Mouse (Mus musculus): Measurements from ENCODE around the gene S1pr1. TPM values are rescaled to one million over a fixed set of nuclear protein-coding genes. Genes with fewer than 3 reads are reported as not detected.

Gene S1pr1
- polyA plus RNA-seq, 1 experiment: 119 TPM

GRCm38 (mm10) chr3:115702089-115702488 lies 12.8 kb downstream of the S1pr1 start:
- TF ChIP-seq POLR2A (IDR thresholded peaks at IDR 0.05; ENCODE audit: borderline replicate concordance, insufficient read depth, low read length) (no peak), CTCF (IDR thresholded peaks at IDR 0.05; ENCODE audit: borderline replicate concordance, insufficient read depth, low read depth, low read length) (no peak)
- H3K4me3 ChIP-seq (replicated peaks; ENCODE audit: insufficient read depth, low read depth, low read length): no peak overlapping the region
- no peak overlapping the region for H3K27ac ChIP-seq (ENCODE audit: insufficient read depth, low read length)
- no peaks in the 10 kb centered on the region for H3K27me3 ChIP-seq (ENCODE audit: control insufficient read depth, insufficient read depth, low read length)
- 53% methylated on average over 2 of the region's 2 CpGs for WGBS
- no peak for DNase-seq
- H3K4me1 ChIP-seq (ENCODE audit: control insufficient read depth, insufficient read depth, low read length): no peaks in the 10 kb centered on the region

- Histone ChIP-seq H3K27ac (ENCODE audit: insufficient read depth, low read length) (no peak overlapping the region), H3K27me3 (ENCODE audit: control insufficient read depth, insufficient read depth, low read length) (no peaks in the 10 kb centered on the region), H3K4me1 (ENCODE audit: control insufficient read depth, insufficient read depth, low read length) (no peaks in the 10 kb centered on the region), H3K4me3 (replicated peaks; ENCODE audit: insufficient read depth, low read depth, low read length) (no peak overlapping the region)
- TF ChIP-seq POLR2A (IDR thresholded peaks at IDR 0.05; ENCODE audit: borderline replicate concordance, insufficient read depth, low read length): no peak
- TF ChIP-seq CTCF (IDR thresholded peaks at IDR 0.05; ENCODE audit: borderline replicate concordance, insufficient read depth, low read depth, low read length): no peak
- DNase-seq: no peak
- 86% methylated on average over 8 of the region's 8 CpGs for WGBS
Observed at GRCm38 (mm10) chr3:115695194-115695891, 19.5 kb downstream of the S1pr1 start.

GRCm38 (mm10) chr3:115694168-115694567 lies 20.7 kb downstream of the S1pr1 start:
- no peak overlapping the region for H3K27ac ChIP-seq (ENCODE audit: insufficient read depth, low read length)
- 90% methylated on average over 5 of the region's 5 CpGs for WGBS
- DNase-seq: no peak
- TF ChIP-seq POLR2A (IDR thresholded peaks at IDR 0.05; ENCODE audit: borderline replicate concordance, insufficient read depth, low read length): no peak
- no peak for TF ChIP-seq CTCF (IDR thresholded peaks at IDR 0.05; ENCODE audit: borderline replicate concordance, insufficient read depth, low read depth, low read length)
- no peaks in the 10 kb centered on the region for H3K4me1 ChIP-seq (ENCODE audit: control insufficient read depth, insufficient read depth, low read length)
- H3K4me3 ChIP-seq (replicated peaks; ENCODE audit: insufficient read depth, low read depth, low read length): no peak overlapping the region
- no peaks in the 10 kb centered on the region for H3K27me3 ChIP-seq (ENCODE audit: control insufficient read depth, insufficient read depth, low read length)

- WGBS: 86% methylated on average over 12 of the region's 12 CpGs
- Histone ChIP-seq H3K4me3 (replicated peaks; ENCODE audit: insufficient read depth, low read depth, low read length) (no peak overlapping the region), H3K27me3 (ENCODE audit: control insufficient read depth, insufficient read depth, low read length) (no peaks in the 10 kb centered on the region), H3K27ac (ENCODE audit: insufficient read depth, low read length) (no peak overlapping the region), H3K4me1 (ENCODE audit: control insufficient read depth, insufficient read depth, low read length) (no peaks in the 10 kb centered on the region)
- DNase-seq: no peak
- TF ChIP-seq CTCF (IDR thresholded peaks at IDR 0.05; ENCODE audit: borderline replicate concordance, insufficient read depth, low read depth, low read length) (no peak), POLR2A (IDR thresholded peaks at IDR 0.05; ENCODE audit: borderline replicate concordance, insufficient read depth, low read length) (no peak)
Observed at GRCm38 (mm10) chr3:115693390-115693789, 21.5 kb downstream of the S1pr1 start.

- 45% methylated on average over 4 of the region's 4 CpGs for WGBS
- H3K4me3 ChIP-seq (replicated peaks; ENCODE audit: insufficient read depth, low read depth, low read length): no peak overlapping the region
- DNase-seq: no peak
- TF ChIP-seq POLR2A (IDR thresholded peaks at IDR 0.05; ENCODE audit: borderline replicate concordance, insufficient read depth, low read length): no peak
- no peak for TF ChIP-seq CTCF (IDR thresholded peaks at IDR 0.05; ENCODE audit: borderline replicate concordance, insufficient read depth, low read depth, low read length)
- no peak overlapping the region for H3K27ac ChIP-seq (ENCODE audit: insufficient read depth, low read length)
- H3K27me3 ChIP-seq (ENCODE audit: control insufficient read depth, insufficient read depth, low read length): no peaks in the 10 kb centered on the region
- no peaks in the 10 kb centered on the region for H3K4me1 ChIP-seq (ENCODE audit: control insufficient read depth, insufficient read depth, low read length)
Observed at GRCm38 (mm10) chr3:115692857-115693256, 22.0 kb downstream of the S1pr1 start.

- TF ChIP-seq POLR2A (IDR thresholded peaks at IDR 0.05; ENCODE audit: borderline replicate concordance, insufficient read depth, low read length) (no peak), CTCF (IDR thresholded peaks at IDR 0.05; ENCODE audit: borderline replicate concordance, insufficient read depth, low read depth, low read length) (no peak)
Observed at GRCm38 (mm10) chr3:115692384-115692783, 22.5 kb downstream of the S1pr1 start.

GRCm38 (mm10) chr3:115689920-115690319 lies 25.0 kb downstream of the S1pr1 start:
- no peak overlapping the region for H3K4me3 ChIP-seq (replicated peaks; ENCODE audit: insufficient read depth, low read depth, low read length)
- 79% methylated on average over 1 of the region's 1 CpGs for WGBS
- no peak for DNase-seq
- H3K27ac ChIP-seq (ENCODE audit: insufficient read depth, low read length): no peak overlapping the region
- H3K27me3 ChIP-seq (ENCODE audit: control insufficient read depth, insufficient read depth, low read length): no peaks in the 10 kb centered on the region
- no peaks in the 10 kb centered on the region for H3K4me1 ChIP-seq (ENCODE audit: control insufficient read depth, insufficient read depth, low read length)
- TF ChIP-seq POLR2A (IDR thresholded peaks at IDR 0.05; ENCODE audit: borderline replicate concordance, insufficient read depth, low read length) (no peak), CTCF (IDR thresholded peaks at IDR 0.05; ENCODE audit: borderline replicate concordance, insufficient read depth, low read depth, low read length) (no peak)

More at GRCm38 (mm10) chr3:115692384-115692783, 22.5 kb downstream of the S1pr1 start:
- no peak for DNase-seq
- Histone ChIP-seq H3K27me3 (ENCODE audit: control insufficient read depth, insufficient read depth, low read length) (no peaks in the 10 kb centered on the region), H3K27ac (ENCODE audit: insufficient read depth, low read length) (no peak overlapping the region), H3K4me1 (ENCODE audit: control insufficient read depth, insufficient read depth, low read length) (no peaks in the 10 kb centered on the region), H3K4me3 (replicated peaks; ENCODE audit: insufficient read depth, low read depth, low read length) (no peak overlapping the region)
- WGBS: 89% methylated on average over 5 of the region's 5 CpGs

- no peak for DNase-seq
- no peak overlapping the region for H3K4me3 ChIP-seq (replicated peaks; ENCODE audit: insufficient read depth, low read depth, low read length)
- H3K27me3 ChIP-seq (ENCODE audit: control insufficient read depth, insufficient read depth, low read length): no peaks in the 10 kb centered on the region
- 35% methylated on average over 8 of the region's 8 CpGs for WGBS
- no peaks in the 10 kb centered on the region for H3K4me1 ChIP-seq (ENCODE audit: control insufficient read depth, insufficient read depth, low read length)
- TF ChIP-seq CTCF (IDR thresholded peaks at IDR 0.05; ENCODE audit: borderline replicate concordance, insufficient read depth, low read depth, low read length) (no peak), POLR2A (IDR thresholded peaks at IDR 0.05; ENCODE audit: borderline replicate concordance, insufficient read depth, low read length) (no peak)
- no peak overlapping the region for H3K27ac ChIP-seq (ENCODE audit: insufficient read depth, low read length)
Observed at GRCm38 (mm10) chr3:115689352-115689751, 25.5 kb downstream of the S1pr1 start.
